Mouse (Mus musculus) spleen, adult 2 months (tissue): ENCODE results near the gene Orc2.

ENCODE experiments used
- CTCF ChIP-seq: fragments of 200-500 bp; IDR thresholded peaks from 2 replicates; pipeline ENCODE4 v1.5.1; 2011; ENCODE audit warnings: mild to moderate bottlenecking, inconsistent platforms; ENCODE audit not compliant: insufficient read depth, insufficient read length, insufficient replicate concordance; ENCODE audit errors: extremely low read depth
- POLR2A ChIP-seq: fragments of 200-500 bp; IDR thresholded peaks from 2 replicates; pipeline ENCODE4 v1.6.1; 2011; ENCODE audit warnings: low read depth, low read length, inconsistent platforms

GRCm38 (mm10) chr1:58475662-58476061, 29.2 kb downstream of the Orc2 start:
- no peak for TF ChIP-seq POLR2A
- no peak for TF ChIP-seq CTCF
